Mouse (Mus musculus) forebrain, embryonic 16.5 days (tissue): ENCODE data around the gene Armc2. TPM values are rescaled to one million over a fixed set of nuclear protein-coding genes. Genes with fewer than 3 reads are reported as not detected.

Experiments
- ATAC-seq: fragments of 200-750 bp; cut with Nextera tagmentation; 2 replicates; pipeline ENCODE4 v1.8.0; 2017; ENCODE audit warnings: mild to moderate bottlenecking, moderate library complexity
- H3K27ac ChIP-seq: fragments of 300-500 bp; sonication (generic); 2 replicates; pipeline ENCODE4 v1.5.1; 2014; ENCODE audit warnings: low read length, control low read depth
- H3K27me3 ChIP-seq: fragments of 300-500 bp; sonication (generic); replicated peaks from 2 replicates; pipeline ENCODE4 v1.6.1; 2014; ENCODE audit warnings: low read length; ENCODE audit not compliant: control insufficient read depth, insufficient read depth
- H3K36me3 ChIP-seq: fragments of 300-500 bp; sonication (generic); 2 replicates; pipeline ENCODE4 v1.6.1; 2014; ENCODE audit not compliant: control insufficient read depth, insufficient read depth
- H3K4me1 ChIP-seq: fragments of 300-500 bp; sonication (generic); replicated peaks from 2 replicates; pipeline ENCODE4 v1.6.1; 2014; ENCODE audit warnings: low read length; ENCODE audit not compliant: control insufficient read depth, insufficient read depth
- H3K4me2 ChIP-seq: fragments of 300-500 bp; sonication (generic); 2 replicates; pipeline ENCODE4 v1.6.1; 2014; ENCODE audit warnings: mild to moderate bottlenecking, low read length, control low read depth
- H3K4me3 ChIP-seq: fragments of 300-500 bp; sonication (generic); replicated peaks from 2 replicates; pipeline ENCODE4 v1.5.1; 2014; ENCODE audit warnings: mild to moderate bottlenecking, low read length, control low read depth
- H3K9ac ChIP-seq: fragments of 300-500 bp; sonication (generic); replicated peaks from 2 replicates; pipeline ENCODE4 v1.6.1; 2014; ENCODE audit warnings: low read depth, low read length, control low read depth
- H3K9me3 ChIP-seq: fragments of 300-500 bp; sonication (generic); 2 replicates; pipeline ENCODE4 v1.6.1; 2016; ENCODE audit warnings: low read length; ENCODE audit not compliant: control insufficient read depth
- WGBS: fragments of 180-500 bp; shearing (Covaris S2); extraction: QIAGEN DNeasy Blood & Tissue Kit; methylation state at CpG from one replicate; pipeline ENCODE4 v1.1.7; 2014; 5-methylcytosine and 5-hydroxymethylcytosine counted together
- polyA plus RNA-seq: library from polyadenylated mRNA; unstranded; fragments of >200 nt; fragmentation: Nextera tagmentation; extraction: Ambion mirVana; gene quantifications from 2 replicates; pipeline ENCODE4 v1.2.1, GENCODE M21; 2015

The Armc2 gene
- polyA plus RNA-seq, 1 experiment from 2014 or later = 8.2 TPM

DNA sequence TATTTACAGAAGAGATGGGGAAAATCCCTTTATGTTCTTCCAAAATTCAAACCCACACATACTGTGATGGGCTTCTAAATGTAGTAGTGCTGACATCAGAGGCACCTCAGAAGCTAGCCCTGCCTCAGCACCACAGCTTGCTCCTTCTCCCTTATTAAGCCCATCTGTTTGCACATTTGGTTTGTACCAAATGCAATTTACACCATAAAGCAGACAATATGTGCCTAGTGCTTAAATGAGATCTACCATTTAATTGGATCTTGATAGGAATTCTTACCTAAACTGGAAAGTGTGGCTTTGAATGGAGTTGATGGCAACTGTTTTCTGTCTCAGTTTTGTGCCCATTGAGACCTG is 82.8 kb downstream of the Armc2 start:
- H3K4me1 ChIP-seq = peaks cover 56% of the 10 kb centered on the region
- H3K27me3 ChIP-seq = no peaks in the 10 kb centered on the region
- H3K27ac ChIP-seq = peak overlapping the region; percentile 82
- peak; percentile 48 for ATAC-seq
- H3K4me3 ChIP-seq = no peak overlapping the region
- H3K9ac ChIP-seq = no peak overlapping the region
- H3K36me3 ChIP-seq = no peaks in the 10 kb centered on the region
- no peaks in the 10 kb centered on the region for H3K9me3 ChIP-seq
- peak overlapping the region; percentile 43 for H3K4me2 ChIP-seq

DNA sequence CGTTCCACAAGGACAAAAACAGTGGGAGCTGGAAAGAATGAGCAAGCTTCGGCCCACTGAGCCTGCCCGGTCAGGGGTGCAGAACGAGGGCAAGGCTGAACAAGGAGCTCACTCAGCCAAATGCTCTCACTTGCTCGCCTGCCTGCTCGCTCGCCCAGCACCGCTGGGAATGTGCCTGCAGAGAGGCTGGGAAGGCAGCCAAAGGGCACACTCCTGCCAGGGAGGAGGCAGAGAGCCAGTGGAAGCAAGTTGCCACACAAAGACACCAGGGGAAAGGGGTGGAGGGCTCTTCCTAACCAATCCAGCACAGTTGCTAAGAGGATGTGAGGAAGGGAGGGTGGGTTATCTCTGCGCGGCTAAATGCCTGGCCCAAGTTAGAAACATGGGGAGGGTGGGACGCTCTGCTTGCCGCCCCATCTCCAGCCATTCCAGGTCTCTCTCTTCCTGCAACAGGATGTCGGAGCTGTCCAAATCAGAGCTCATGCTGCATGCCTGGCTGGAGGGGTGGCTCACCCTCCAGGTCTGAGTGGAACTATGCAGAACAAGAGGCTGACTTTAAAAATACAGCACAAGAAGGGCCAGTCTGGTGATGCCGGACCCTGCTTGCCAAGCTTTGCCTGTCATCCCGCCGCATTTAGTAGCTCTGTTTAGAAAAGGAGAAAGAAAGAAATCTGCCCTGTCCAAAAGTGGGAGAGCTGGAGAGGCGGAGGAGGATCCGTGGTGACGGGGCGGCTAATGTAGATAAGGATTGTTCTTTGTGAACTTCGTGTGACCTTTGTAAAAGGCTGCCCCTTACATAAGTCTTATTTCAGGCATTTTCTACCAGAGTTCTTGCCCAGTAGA is 83.4 kb downstream of the Armc2 start:
- no peaks in the 10 kb centered on the region; the same call in 1 of the 2 replicates for H3K27me3 ChIP-seq
- ATAC-seq = peak; percentile 86
- H3K4me1 ChIP-seq = peaks cover 56% of the 10 kb centered on the region
- no peaks in the 10 kb centered on the region for H3K9me3 ChIP-seq
- no peaks in the 10 kb centered on the region for H3K36me3 ChIP-seq
- H3K4me2 ChIP-seq = peak overlapping the region; percentile 43
- WGBS = 7% methylated on average over 21 of the region's 21 CpGs
- peak overlapping the region; percentile 15; the same call in 1 of the 2 replicates for H3K4me3 ChIP-seq
- peak overlapping the region; percentile 10; the same call in 1 of the 2 replicates for H3K9ac ChIP-seq
- H3K27ac ChIP-seq = peak overlapping the region; percentile 82

DNA sequence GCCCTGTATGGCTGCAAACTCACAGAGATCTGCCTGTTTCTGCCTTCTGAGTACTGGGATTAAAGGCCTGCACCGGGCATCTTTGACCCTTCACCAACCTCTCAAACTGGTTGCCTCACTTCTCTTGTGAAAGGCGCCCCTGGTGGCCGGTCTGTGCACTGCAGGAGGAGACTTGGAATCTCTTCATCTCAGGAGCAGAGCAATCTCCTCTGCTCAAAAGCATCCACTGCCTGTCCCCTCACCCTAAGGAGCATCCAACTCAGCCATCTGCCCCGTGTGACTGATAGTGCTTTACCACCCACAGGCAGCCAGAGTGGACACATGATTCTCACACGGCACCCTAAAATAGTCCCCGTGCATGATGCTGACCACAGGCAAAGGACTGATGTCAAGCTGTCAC is 84.7 kb downstream of the Armc2 start:
- Histone ChIP-seq H3K36me3 (no peaks in the 10 kb centered on the region), H3K27ac (no peak overlapping the region), H3K4me1 (peaks cover 56% of the 10 kb centered on the region), H3K9me3 (no peaks in the 10 kb centered on the region), H3K9ac (no peak overlapping the region), H3K4me3 (no peak overlapping the region), H3K4me2 (no peak overlapping the region), H3K27me3 (no peaks in the 10 kb centered on the region; the same call in 1 of the 2 replicates)
- 68% methylated on average over 6 of the region's 6 CpGs for WGBS
- ATAC-seq = no peak

DNA sequence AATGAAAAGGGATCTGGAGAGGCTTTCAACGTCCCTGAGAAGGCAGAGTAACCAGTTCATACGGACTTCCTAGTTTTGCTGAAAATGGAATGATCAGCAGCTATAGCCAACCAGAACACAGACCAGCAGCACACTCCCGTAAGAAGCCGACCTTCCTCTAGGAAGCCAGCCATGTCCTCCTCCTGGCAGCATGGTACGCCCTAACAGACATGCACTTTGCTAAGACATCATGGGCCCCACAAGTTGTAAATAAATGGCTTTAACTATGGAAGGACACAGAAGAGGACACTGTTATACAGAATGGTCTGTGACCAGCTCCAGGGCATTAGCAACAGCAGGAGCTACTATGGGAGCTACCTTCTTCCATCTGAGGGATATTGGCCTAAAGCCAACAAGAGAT is 85.3 kb downstream of the Armc2 start:
- H3K27me3 ChIP-seq = no peaks in the 10 kb centered on the region; the same call in 1 of the 2 replicates
- H3K27ac ChIP-seq = no peak overlapping the region; the same call in 1 of the 2 replicates
- peaks cover 56% of the 10 kb centered on the region for H3K4me1 ChIP-seq
- no peak for ATAC-seq
- no peak overlapping the region for H3K4me2 ChIP-seq
- H3K9ac ChIP-seq = no peak overlapping the region
- no peak overlapping the region for H3K4me3 ChIP-seq
- no peaks in the 10 kb centered on the region for H3K9me3 ChIP-seq
- H3K36me3 ChIP-seq = no peaks in the 10 kb centered on the region
- WGBS = 62% methylated on average over 5 of the region's 5 CpGs

DNA sequence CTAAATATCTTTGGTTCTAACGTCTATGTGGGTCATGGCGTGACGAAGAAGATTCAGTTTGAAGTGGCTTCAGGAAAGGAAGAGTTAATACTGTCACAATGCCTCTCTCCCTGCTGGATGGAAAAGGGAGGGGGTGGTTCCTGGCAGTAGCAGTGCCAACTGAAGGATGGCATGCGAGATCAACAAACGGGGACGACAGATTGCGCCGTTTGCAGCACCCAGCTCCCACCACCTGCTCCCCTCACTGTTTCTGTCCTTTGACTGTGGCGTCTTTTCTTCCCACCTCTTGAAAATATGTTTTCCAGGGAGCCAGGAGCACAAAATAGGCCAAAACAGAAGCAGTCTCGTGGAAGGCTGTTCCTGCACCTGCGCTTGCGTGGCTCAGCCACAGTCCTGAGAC is 86.3 kb downstream of the Armc2 start:
- no peak overlapping the region for H3K4me2 ChIP-seq
- ATAC-seq = peak; percentile 58
- no peak overlapping the region for H3K4me3 ChIP-seq
- peaks cover 48% of the 10 kb centered on the region for H3K4me1 ChIP-seq
- no peak overlapping the region for H3K9ac ChIP-seq
- no peaks in the 10 kb centered on the region for H3K36me3 ChIP-seq
- no peaks in the 10 kb centered on the region; the same call in 1 of the 2 replicates for H3K27me3 ChIP-seq
- H3K9me3 ChIP-seq = no peaks in the 10 kb centered on the region
- H3K27ac ChIP-seq = peak overlapping the region; percentile 81
- WGBS = 37% methylated on average over 12 of the region's 12 CpGs

DNA sequence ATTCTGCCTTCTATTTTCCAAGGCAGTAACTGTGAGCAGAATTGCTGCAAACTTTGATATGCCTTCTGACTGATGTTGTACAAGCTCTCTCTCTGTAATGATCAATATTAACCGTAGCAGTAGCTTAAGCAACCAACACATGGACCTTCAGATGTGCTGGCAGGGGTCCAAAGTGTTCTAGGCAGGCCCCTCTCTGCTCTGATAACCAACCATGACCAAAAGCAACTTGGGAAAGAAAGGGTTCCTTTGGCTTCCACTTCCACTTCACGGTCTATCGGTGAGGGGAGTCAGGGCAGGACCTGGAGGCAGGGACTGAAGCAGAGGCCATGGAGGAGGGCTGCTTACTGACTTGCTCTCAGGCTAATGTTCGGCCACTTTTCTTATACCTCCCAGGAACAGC is 87.3 kb downstream of the Armc2 start:
- Histone ChIP-seq H3K4me2 (no peak overlapping the region), H3K27ac (no peak overlapping the region), H3K4me3 (no peak overlapping the region), H3K9ac (no peak overlapping the region), H3K9me3 (no peaks in the 10 kb centered on the region), H3K36me3 (no peaks in the 10 kb centered on the region), H3K27me3 (no peaks in the 10 kb centered on the region; the same call in 1 of the 2 replicates), H3K4me1 (peaks cover 39% of the 10 kb centered on the region)
- ATAC-seq = no peak
- WGBS = 58% methylated on average over 4 of the region's 4 CpGs

DNA sequence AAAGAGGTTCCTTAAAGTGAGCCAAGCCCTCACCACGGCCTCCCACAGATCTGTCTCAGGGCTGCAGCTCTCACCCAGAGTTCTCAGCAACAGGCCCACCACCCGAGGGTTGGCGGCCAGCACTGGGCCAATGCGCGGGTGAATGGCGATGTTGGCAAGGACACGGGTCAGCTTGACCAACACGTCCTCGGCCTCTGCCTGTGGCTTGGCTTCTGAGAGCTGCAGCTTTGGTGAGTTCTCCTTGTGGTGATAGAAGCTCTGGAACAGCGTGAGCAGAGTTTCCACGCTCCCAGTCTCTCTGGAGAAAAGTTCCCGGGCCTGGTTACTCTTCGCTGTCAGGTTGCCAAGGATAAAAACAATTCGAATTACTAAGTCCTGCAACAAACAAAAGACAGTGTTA is 91.5 kb downstream of the Armc2 start:
- ATAC-seq = no peak
- no peak overlapping the region for H3K9ac ChIP-seq
- H3K27me3 ChIP-seq = no peaks in the 10 kb centered on the region; the same call in 1 of the 2 replicates
- 0 out of 2 replicates have a peak, but pooled peaks cover 3% of the 10 kb centered on the region for H3K4me1 ChIP-seq
- H3K9me3 ChIP-seq = no peaks in the 10 kb centered on the region
- H3K4me3 ChIP-seq = no peak overlapping the region
- no peak overlapping the region for H3K27ac ChIP-seq
- WGBS = 71% methylated on average over 14 of the region's 14 CpGs
- no peak overlapping the region for H3K4me2 ChIP-seq
- no peaks in the 10 kb centered on the region for H3K36me3 ChIP-seq

DNA sequence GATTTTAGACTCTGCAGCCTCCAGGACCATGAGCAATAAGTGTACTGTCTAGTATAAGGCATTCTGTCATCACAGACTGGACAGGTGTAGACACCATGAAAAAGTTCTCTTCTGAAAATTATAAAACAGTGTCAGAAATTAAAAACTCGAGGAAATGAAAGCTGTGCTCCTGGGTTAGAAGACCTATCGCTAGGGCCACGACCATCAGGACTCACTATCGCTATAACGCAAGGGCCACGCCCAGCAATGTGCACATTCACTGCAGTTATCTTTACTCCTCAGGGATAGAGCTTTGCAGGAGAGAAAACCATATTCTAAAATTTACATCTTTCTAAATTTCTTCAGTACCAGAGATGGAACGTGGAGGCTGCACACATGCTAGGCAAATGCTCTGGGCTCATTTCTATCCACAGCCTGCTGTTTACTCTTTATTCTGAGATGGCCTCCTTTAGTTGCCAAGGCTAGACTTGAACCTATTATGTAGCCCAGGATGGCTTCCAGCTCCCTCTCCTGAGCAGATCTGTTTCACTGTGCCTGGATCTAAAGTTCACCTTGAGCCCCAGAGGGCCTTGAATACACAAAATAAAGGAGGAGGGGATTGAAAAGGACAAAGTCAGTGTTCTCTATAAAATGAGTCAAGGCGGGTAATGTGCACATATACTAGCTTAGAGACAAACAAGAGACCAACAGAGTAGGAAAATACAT is 105.8 kb downstream of the Armc2 start:
- no peak overlapping the region for H3K4me2 ChIP-seq
- H3K4me1 ChIP-seq = peaks cover 20% of the 10 kb centered on the region
- ATAC-seq = no peak
- H3K27ac ChIP-seq = no peak overlapping the region
- peaks cover 2% of the 10 kb centered on the region for H3K36me3 ChIP-seq
- H3K4me3 ChIP-seq = no peak overlapping the region
- H3K27me3 ChIP-seq = no peaks in the 10 kb centered on the region
- H3K9me3 ChIP-seq = no peaks in the 10 kb centered on the region
- no peak overlapping the region for H3K9ac ChIP-seq
- 91% methylated on average over 8 of the region's 8 CpGs for WGBS

DNA sequence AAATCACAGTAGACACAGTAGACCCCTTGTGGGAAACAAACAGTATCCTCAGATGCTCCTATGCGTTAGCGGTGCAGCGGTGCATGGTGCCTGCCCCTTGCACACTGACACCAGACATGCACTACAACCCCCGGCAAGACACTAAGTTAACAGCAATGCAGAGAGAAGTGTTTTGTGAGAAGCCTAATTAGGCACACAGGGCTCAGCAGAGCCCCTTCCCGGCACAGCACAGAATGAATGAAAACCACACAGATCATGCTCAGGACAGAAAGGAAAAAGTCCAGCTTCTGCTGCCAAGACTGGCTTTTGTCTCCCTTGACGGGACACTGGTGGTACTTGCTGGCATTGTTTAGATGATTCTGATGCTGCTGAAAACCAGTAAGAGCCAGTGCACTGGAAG is 109.3 kb downstream of the Armc2 start:
- no peak overlapping the region for H3K4me2 ChIP-seq
- peak; percentile 18; the same call in 1 of the 2 replicates for ATAC-seq
- peaks cover 27% of the 10 kb centered on the region for H3K4me1 ChIP-seq
- H3K4me3 ChIP-seq = no peak overlapping the region
- WGBS = 31% methylated on average over 6 of the region's 6 CpGs
- no peaks in the 10 kb centered on the region for H3K27me3 ChIP-seq
- no peak overlapping the region for H3K9ac ChIP-seq
- no peaks in the 10 kb centered on the region for H3K9me3 ChIP-seq
- H3K36me3 ChIP-seq = peaks cover 6% of the 10 kb centered on the region
- no peak overlapping the region for H3K27ac ChIP-seq
